Mouse (Mus musculus): ENCODE data around the gene Naa60. TPM values are rescaled to one million over a fixed set of nuclear protein-coding genes. Genes with fewer than 3 reads are reported as not detected.

Naa60 gene
- polyA plus RNA-seq, 1 experiment from 2014 or later, result 22.9 TPM

DNA sequence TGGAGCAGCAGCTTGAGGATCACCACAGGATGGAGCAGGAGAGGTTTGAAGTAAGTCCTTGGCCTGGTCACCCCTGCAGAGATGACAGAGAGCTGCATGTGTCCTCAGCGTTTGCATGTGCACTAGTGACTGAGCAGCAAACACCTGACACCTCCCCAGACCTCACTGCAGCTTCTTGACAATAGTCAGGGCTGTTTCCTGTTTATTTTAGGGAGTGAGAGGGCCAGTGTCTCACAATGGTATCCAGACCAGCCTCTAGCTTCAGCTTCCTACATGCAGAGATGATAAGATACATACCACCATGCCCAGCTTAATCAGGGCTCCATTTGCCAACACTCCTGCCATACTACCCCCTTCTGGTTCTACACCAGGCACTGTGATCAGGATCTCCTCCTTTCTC lies 56.4 kb downstream of the Naa60 start:
- H3K36me3 ChIP-seq, result peaks cover 43% of the 10 kb centered on the region
- no peaks in the 10 kb centered on the region for H3K4me1 ChIP-seq (replicated peaks)
- H3K4me3 ChIP-seq (replicated peaks), result no peak overlapping the region
- no peak overlapping the region for H3K4me2 ChIP-seq
- no peaks in the 10 kb centered on the region for H3K9me3 ChIP-seq (replicated peaks)
- ATAC-seq (ENCODE audit: low read depth) (no peak), DNase-seq (no peak)
- H3K27ac ChIP-seq, result no peak overlapping the region
- WGBS (ENCODE audit: insufficient replicate concordance), result 15% methylated on average over 1 of the region's 1 CpGs
- H3K27me3 ChIP-seq, result no peaks in the 10 kb centered on the region
- no peak overlapping the region for H3K9ac ChIP-seq

DNA sequence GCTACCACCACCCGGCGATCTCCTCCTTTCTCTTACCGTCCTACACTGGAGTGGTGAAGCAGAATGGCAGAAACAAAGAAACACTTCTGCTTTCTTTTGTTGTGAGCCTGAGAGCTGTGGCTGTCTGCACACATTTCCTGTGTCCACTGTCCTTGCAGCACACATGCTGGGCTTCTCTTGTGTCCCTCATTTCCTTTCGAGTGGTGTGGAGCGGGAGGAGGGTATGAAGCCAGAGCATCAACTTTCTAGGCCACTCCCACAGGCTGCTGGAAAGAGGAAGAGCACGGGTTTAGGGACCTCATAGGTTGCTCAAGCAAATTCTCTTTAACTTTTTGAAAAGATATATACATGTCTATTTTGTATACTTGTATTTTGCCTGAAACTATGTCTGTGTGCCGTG lies 57.0 kb downstream of the Naa60 start:
- ATAC-seq (ENCODE audit: low read depth) (0 out of 2 replicates have a peak, but pooled peaks have one; percentile 18), DNase-seq (no peak)
- Histone ChIP-seq H3K9me3 (replicated peaks) (no peaks in the 10 kb centered on the region), H3K36me3 (peaks cover 45% of the 10 kb centered on the region), H3K4me1 (replicated peaks) (no peaks in the 10 kb centered on the region), H3K27ac (no peak overlapping the region), H3K9ac (no peak overlapping the region), H3K4me3 (replicated peaks) (no peak overlapping the region), H3K4me2 (no peak overlapping the region), H3K27me3 (no peaks in the 10 kb centered on the region)
- WGBS (ENCODE audit: insufficient replicate concordance), result 54% methylated on average over 7 of the region's 7 CpGs

- Histone ChIP-seq H3K4me1 (replicated peaks) (no peaks in the 10 kb centered on the region), H3K36me3 (peaks cover 60% of the 10 kb centered on the region), H3K27ac (no peak overlapping the region), H3K27me3 (no peaks in the 10 kb centered on the region), H3K9ac (no peak overlapping the region), H3K9me3 (replicated peaks) (no peaks in the 10 kb centered on the region), H3K4me2 (no peak overlapping the region), H3K4me3 (replicated peaks) (no peak overlapping the region)
- WGBS (ENCODE audit: insufficient replicate concordance), result 72% methylated on average over 6 of the region's 6 CpGs
- ATAC-seq (ENCODE audit: low read depth), result no peak
- DNase-seq, result no peak
These were observed 61.4 kb downstream of the Naa60 start for GRCm38 (mm10) chr16:3933536-3933935.

DNA sequence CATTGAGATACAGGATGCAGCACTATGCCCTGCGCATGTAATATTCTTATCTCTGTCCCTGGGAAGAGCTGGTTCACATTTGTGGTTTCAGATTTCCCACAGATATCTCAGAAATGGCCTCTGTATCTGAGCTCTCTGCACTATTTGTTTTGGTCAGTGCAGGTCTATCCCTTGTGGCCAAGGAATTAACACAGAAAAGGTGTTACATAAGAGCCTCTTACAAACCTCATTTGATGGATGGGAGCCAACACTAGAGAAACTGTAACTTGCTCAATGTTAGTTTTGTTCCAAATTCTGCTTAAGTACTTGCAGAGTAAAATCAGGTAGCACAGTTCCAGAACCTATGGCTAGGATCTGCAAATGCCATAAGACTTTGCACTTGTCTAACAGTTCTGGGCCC lies 61.9 kb downstream of the Naa60 start:
- Histone ChIP-seq H3K36me3 (peaks cover 65% of the 10 kb centered on the region), H3K27ac (no peak overlapping the region), H3K9me3 (replicated peaks) (no peaks in the 10 kb centered on the region), H3K4me3 (replicated peaks) (no peak overlapping the region), H3K9ac (no peak overlapping the region), H3K27me3 (no peaks in the 10 kb centered on the region), H3K4me1 (replicated peaks) (no peaks in the 10 kb centered on the region), H3K4me2 (no peak overlapping the region)
- no peak for ATAC-seq (ENCODE audit: low read depth)
- no peak for DNase-seq
- WGBS (ENCODE audit: insufficient replicate concordance), result 55% methylated on average over 1 of the region's 1 CpGs

- no peaks in the 10 kb centered on the region for H3K27me3 ChIP-seq
- peaks cover 61% of the 10 kb centered on the region for H3K36me3 ChIP-seq
- ATAC-seq (ENCODE audit: low read depth), result no peak
- no peak overlapping the region for H3K27ac ChIP-seq
- no peak for DNase-seq
- no peak overlapping the region for H3K9ac ChIP-seq
- H3K4me1 ChIP-seq (replicated peaks), result no peaks in the 10 kb centered on the region
- H3K4me3 ChIP-seq (replicated peaks), result no peak overlapping the region
- no peaks in the 10 kb centered on the region for H3K9me3 ChIP-seq (replicated peaks)
- 78% methylated on average over 4 of the region's 4 CpGs for WGBS (ENCODE audit: insufficient replicate concordance)
- no peak overlapping the region for H3K4me2 ChIP-seq
These were observed 62.5 kb downstream of the Naa60 start for GRCm38 (mm10) chr16:3934701-3935100.

- Histone ChIP-seq H3K27me3 (no peaks in the 10 kb centered on the region), H3K4me1 (replicated peaks) (no peaks in the 10 kb centered on the region), H3K4me2 (no peak overlapping the region), H3K9ac (no peak overlapping the region), H3K36me3 (no peaks in the 10 kb centered on the region), H3K4me3 (replicated peaks) (no peak overlapping the region), H3K9me3 (replicated peaks) (no peaks in the 10 kb centered on the region), H3K27ac (no peak overlapping the region)
- ATAC-seq (ENCODE audit: low read depth) (no peak), DNase-seq (no peak)
- 57% methylated on average over 1 of the region's 1 CpGs for WGBS (ENCODE audit: insufficient replicate concordance)
These were observed 79.0 kb downstream of the Naa60 start for GRCm38 (mm10) chr16:3951141-3951540.

Small RNA genes within 50 kb of the gene (microRNA-seq; reads per million reads assigned to microRNA genes)
- not detected for gene Gm23493

Other genes with a start within 250 kb of the Naa60 start
- 0.14 TPM in 1 of 2 replicates, not detected in the other for gene Mefv, start 154.3 kb upstream of the Naa60 start, polyA plus RNA-seq (2015; fragmentation: Nextera tagmentation; extraction: Ambion mirVana)
- 13.7 and 15.3 TPM in 2 replicates for gene Zfp263, start 128.3 kb upstream of the Naa60 start, polyA plus RNA-seq (2015; fragmentation: Nextera tagmentation; extraction: Ambion mirVana)
- gene Olfr15, start 41.5 kb upstream of the Naa60 start, polyA plus RNA-seq (2015; fragmentation: Nextera tagmentation; extraction: Ambion mirVana), result not detected in 2 replicates
- 0.13 and 0.27 TPM in 2 replicates for gene Zfp174, start 25.1 kb upstream of the Naa60 start, polyA plus RNA-seq (2015; fragmentation: Nextera tagmentation; extraction: Ambion mirVana)
- 2.3 and 2.7 TPM in 2 replicates for gene Zfp597, start 12.2 kb downstream of the Naa60 start, polyA plus RNA-seq (2015; fragmentation: Nextera tagmentation; extraction: Ambion mirVana)
- 0.47 and 1.2 TPM in 2 replicates for gene Gm20695, start 12.3 kb downstream of the Naa60 start, polyA plus RNA-seq (2015; fragmentation: Nextera tagmentation; extraction: Ambion mirVana)
- gene 1700037C18Rik, start 36.3 kb downstream of the Naa60 start, polyA plus RNA-seq (2015; fragmentation: Nextera tagmentation; extraction: Ambion mirVana), result 2.8 and 4.2 TPM in 2 replicates
- gene Cluap1, start 36.4 kb downstream of the Naa60 start, polyA plus RNA-seq (2015; fragmentation: Nextera tagmentation; extraction: Ambion mirVana), result 10.1 and 10.8 TPM in 2 replicates
- 0.28 and 0.31 TPM in 2 replicates for gene Nlrc3, start 104.3 kb downstream of the Naa60 start, polyA plus RNA-seq (2015; fragmentation: Nextera tagmentation; extraction: Ambion mirVana)
- gene Slx4, start 131.4 kb downstream of the Naa60 start, polyA plus RNA-seq (2015; fragmentation: Nextera tagmentation; extraction: Ambion mirVana), result 6.2 and 8.1 TPM in 2 replicates
- 0.95 and 1.6 TPM in 2 replicates for gene Dnase1, start 164.6 kb downstream of the Naa60 start, polyA plus RNA-seq (2015; fragmentation: Nextera tagmentation; extraction: Ambion mirVana)
- 85.0 and 97.2 TPM in 2 replicates for gene Trap1, start 205.5 kb downstream of the Naa60 start, polyA plus RNA-seq (2015; fragmentation: Nextera tagmentation; extraction: Ambion mirVana)

Data from liver, embryonic 13.5 days (tissue).